Mouse (Mus musculus) stomach, postnatal 0 days (tissue): ENCODE measurements around the gene Ces1e.

Experiments
- CTCF ChIP-seq: IDR thresholded peaks from 2 replicates; pipeline ENCODE4 v1.5.1; 2016; ENCODE audit warnings: antibody characterized with exemption, low read depth, mild to moderate bottlenecking, moderate library complexity
- EP300 ChIP-seq: optimal IDR thresholded peaks from 2 replicates; pipeline ENCODE3; 2016; ENCODE audit warnings: antibody characterized with exemption

DNA sequence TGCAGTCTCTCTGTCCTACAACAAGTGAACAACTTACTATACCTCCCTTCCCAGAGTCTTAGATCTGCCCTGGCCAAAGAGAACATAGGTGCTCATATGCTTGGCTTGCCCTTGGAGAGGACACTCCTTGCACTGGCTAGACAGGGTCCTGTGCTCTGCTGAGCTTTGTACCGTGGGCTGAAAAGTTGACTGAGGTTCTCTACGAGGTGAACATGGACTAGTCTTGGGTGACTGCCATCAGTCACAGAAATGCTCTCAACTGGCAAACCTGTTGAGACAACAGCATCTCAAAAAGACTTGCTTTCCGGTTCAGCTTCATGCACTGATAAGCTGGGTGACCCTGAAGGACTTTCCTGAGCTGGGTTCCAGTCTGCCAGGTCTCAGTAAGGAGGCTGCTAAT lies 7.5 kb downstream of the Ces1e start:
- TF ChIP-seq CTCF (no peak), EP300 (no peak)
